Mouse (Mus musculus): ENCODE data around the gene Muc15. TPM values are rescaled to one million over a fixed set of nuclear protein-coding genes. Genes with fewer than 3 reads are reported as not detected.

Gene Muc15
- polyA plus RNA-seq, 1 experiment: 0.88 TPM

DNA sequence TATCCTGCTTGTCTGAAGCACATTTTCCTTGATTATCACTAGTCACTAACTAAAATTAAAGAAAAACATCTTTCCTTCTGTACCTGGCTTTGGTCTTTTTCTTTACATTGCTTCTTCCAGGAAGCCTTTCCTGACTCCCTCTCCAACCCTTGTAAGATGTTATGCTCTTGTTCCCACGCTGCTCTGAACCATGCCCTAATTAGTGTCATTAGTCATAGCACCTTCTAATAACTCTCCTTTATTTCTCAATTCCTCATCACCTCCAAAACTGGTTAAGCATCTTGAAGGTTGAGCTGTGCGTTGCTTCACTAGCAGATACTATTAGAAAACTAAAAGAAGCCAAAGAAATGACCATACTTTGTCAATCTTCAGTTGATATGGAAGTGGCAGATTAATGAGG, 36.4 kb downstream of the Muc15 start:
- no peak for DNase-seq
- 67% methylated on average over 2 of the region's 2 CpGs for WGBS
- TF ChIP-seq POLR2A (IDR thresholded peaks at IDR 0.05; ENCODE audit: borderline replicate concordance, extremely low read depth, low read depth, low read length): no peak
- no peak for TF ChIP-seq CTCF (IDR thresholded peaks at IDR 0.05; ENCODE audit: insufficient read depth, low read length)
- Histone ChIP-seq H3K4me1 (ENCODE audit: control insufficient read depth, insufficient read depth, low read length) (no peaks in the 10 kb centered on the region), H3K4me3 (replicated peaks; ENCODE audit: extremely low read depth, low read depth, low read length) (no peak overlapping the region)

GRCm38 (mm10) chr2:110759434-110759833, 38.3 kb downstream of the Muc15 start:
- Histone ChIP-seq H3K4me3 (replicated peaks; ENCODE audit: extremely low read depth, low read depth, low read length) (no peak overlapping the region), H3K4me1 (ENCODE audit: control insufficient read depth, insufficient read depth, low read length) (no peaks in the 10 kb centered on the region)
- DNase-seq: no peak
- WGBS: 76% methylated on average over 2 of the region's 2 CpGs
- TF ChIP-seq CTCF (IDR thresholded peaks at IDR 0.05; ENCODE audit: insufficient read depth, low read length) (no peak), POLR2A (IDR thresholded peaks at IDR 0.05; ENCODE audit: borderline replicate concordance, extremely low read depth, low read depth, low read length) (no peak)

GRCm38 (mm10) chr2:110787396-110787795, 66.3 kb downstream of the Muc15 start:
- TF ChIP-seq POLR2A (IDR thresholded peaks at IDR 0.05; ENCODE audit: borderline replicate concordance, extremely low read depth, low read depth, low read length) (no peak), CTCF (IDR thresholded peaks at IDR 0.05; ENCODE audit: insufficient read depth, low read length) (no peak)
- 78% methylated on average over 3 of the region's 3 CpGs for WGBS

More at GRCm38 (mm10) chr2:110787396-110787795, 66.3 kb downstream of the Muc15 start:
- no peak for DNase-seq
- H3K4me3 ChIP-seq (replicated peaks; ENCODE audit: extremely low read depth, low read depth, low read length): no peak overlapping the region
- no peaks in the 10 kb centered on the region for H3K4me1 ChIP-seq (ENCODE audit: control insufficient read depth, insufficient read depth, low read length)

Other genes with a start within 250 kb of the Muc15 start
- gene Slc5a12, start 124.0 kb upstream of the Muc15 start, polyA plus RNA-seq (2012; rRNA removed): 1.4 and 2.5 TPM in 2 replicates
- 0.02 and 0.03 TPM in 2 replicates for gene Ano3, start 229.6 kb downstream of the Muc15 start, polyA plus RNA-seq (2012; rRNA removed)

Data from lung, adult 2 months (tissue).